Mouse (Mus musculus) hindbrain, embryonic 16.5 days (tissue): ENCODE data around the gene Vrk2. TPM values are rescaled to one million over a fixed set of nuclear protein-coding genes. Genes with fewer than 3 reads are reported as not detected.
A peak's percentile ranks its signal among the peaks of the same experiment; 100 is the strongest.

ENCODE experiments used
- ATAC-seq: fragments of 200-750 bp; cut with Nextera tagmentation; 2 replicates; pipeline ENCODE4 v1.8.0; 2017; ENCODE audit warnings: moderate TSS enrichment, moderate library complexity
- H3K27ac ChIP-seq: fragments of 300-500 bp; sonication (generic); 2 replicates; pipeline ENCODE4 v1.5.1; 2014; ENCODE audit warnings: low read depth, mild to moderate bottlenecking, control low read depth, low read length, moderate library complexity
- H3K27me3 ChIP-seq: fragments of 300-500 bp; sonication (generic); replicated peaks from 2 replicates; pipeline ENCODE4 v1.6.1; 2014; ENCODE audit warnings: low read length; ENCODE audit not compliant: control insufficient read depth, insufficient read depth
- H3K36me3 ChIP-seq: fragments of 300-500 bp; sonication (generic); 2 replicates; pipeline ENCODE4 v1.6.1; 2014; ENCODE audit warnings: mild to moderate bottlenecking, low read length, moderate library complexity, mixed read lengths; ENCODE audit not compliant: control insufficient read depth, insufficient read depth
- H3K4me1 ChIP-seq: fragments of 300-500 bp; sonication (generic); 2 replicates; pipeline ENCODE4 v1.6.1; 2014; ENCODE audit warnings: low read depth, low read length; ENCODE audit not compliant: control insufficient read depth, insufficient read depth
- H3K4me2 ChIP-seq: fragments of 300-500 bp; sonication (generic); 2 replicates; pipeline ENCODE4 v1.6.1; 2014; ENCODE audit warnings: mild to moderate bottlenecking, low read length, control low read depth, moderate library complexity
- H3K4me3 ChIP-seq: fragments of 300-500 bp; sonication (generic); 2 replicates; pipeline ENCODE4 v1.5.1; 2014; ENCODE audit warnings: mild to moderate bottlenecking, low read length, control low read depth, moderate library complexity
- H3K9ac ChIP-seq: fragments of 300-500 bp; sonication (generic); 2 replicates; pipeline ENCODE4 v1.6.1; 2014; ENCODE audit warnings: low read depth, mild to moderate bottlenecking, control low read depth, low read length, moderate library complexity
- H3K9me3 ChIP-seq: fragments of 300-500 bp; sonication (generic); 2 replicates; pipeline ENCODE4 v1.6.1; 2014; ENCODE audit warnings: mild to moderate bottlenecking, low read length, moderate library complexity; ENCODE audit not compliant: control insufficient read depth
- WGBS: fragments of 180-500 bp; shearing (Covaris S2); extraction: QIAGEN DNeasy Blood & Tissue Kit; methylation state at CpG from one replicate; pipeline ENCODE4 v1.1.7; 2014; 5-methylcytosine and 5-hydroxymethylcytosine counted together
- polyA plus RNA-seq: library from polyadenylated mRNA; unstranded; fragments of >200 nt; fragmentation: Nextera tagmentation; extraction: Ambion mirVana; gene quantifications from 2 replicates; pipeline ENCODE4 v1.2.1, GENCODE M21; 2015

Vrk2 gene
- polyA plus RNA-seq, 1 experiment from 2014 or later = 3.5 TPM

GRCm38 (mm10) chr11:26586367-26587183, 7.2 kb downstream of the Vrk2 start:
- 68% methylated on average over 6 of the region's 6 CpGs for WGBS
- Histone ChIP-seq H3K4me1 (no peaks in the 10 kb centered on the region), H3K9ac (no peak overlapping the region), H3K27ac (no peak overlapping the region), H3K36me3 (no peaks in the 10 kb centered on the region), H3K9me3 (no peaks in the 10 kb centered on the region), H3K4me2 (no peak overlapping the region), H3K4me3 (no peak overlapping the region), H3K27me3 (no peaks in the 10 kb centered on the region)
- peak; percentile 88 for ATAC-seq

GRCm38 (mm10) chr11:26585409-26586366, 8.1 kb downstream of the Vrk2 start:
- no peak overlapping the region for H3K4me3 ChIP-seq
- no peak overlapping the region for H3K9ac ChIP-seq
- H3K27me3 ChIP-seq = no peaks in the 10 kb centered on the region
- no peaks in the 10 kb centered on the region for H3K9me3 ChIP-seq
- no peaks in the 10 kb centered on the region for H3K4me1 ChIP-seq
- no peak overlapping the region for H3K4me2 ChIP-seq
- WGBS = 64% methylated on average over 17 of the region's 17 CpGs
- no peak for ATAC-seq
- no peaks in the 10 kb centered on the region for H3K36me3 ChIP-seq
- H3K27ac ChIP-seq = no peak overlapping the region

GRCm38 (mm10) chr11:26551551-26551950, 42.2 kb downstream of the Vrk2 start:
- H3K4me3 ChIP-seq = no peak overlapping the region
- no peak overlapping the region for H3K27ac ChIP-seq
- no peaks in the 10 kb centered on the region for H3K4me1 ChIP-seq
- 95% methylated on average over 3 of the region's 3 CpGs for WGBS
- H3K36me3 ChIP-seq = no peaks in the 10 kb centered on the region
- H3K27me3 ChIP-seq = no peaks in the 10 kb centered on the region
- H3K4me2 ChIP-seq = no peak overlapping the region
- no peak overlapping the region for H3K9ac ChIP-seq
- H3K9me3 ChIP-seq = peaks cover 2% of the 10 kb centered on the region; the same call in 1 of the 2 replicates
- ATAC-seq = no peak

- 97% methylated on average over 5 of the region's 5 CpGs for WGBS
- Histone ChIP-seq H3K27ac (no peak overlapping the region), H3K27me3 (no peaks in the 10 kb centered on the region), H3K4me1 (no peaks in the 10 kb centered on the region), H3K36me3 (no peaks in the 10 kb centered on the region), H3K9ac (no peak overlapping the region), H3K4me2 (no peak overlapping the region), H3K4me3 (no peak overlapping the region), H3K9me3 (no peaks in the 10 kb centered on the region)
- ATAC-seq = no peak
Observed at GRCm38 (mm10) chr11:26537816-26538215, 56.0 kb downstream of the Vrk2 start.

GRCm38 (mm10) chr11:26533828-26534119, 60.0 kb downstream of the Vrk2 start:
- Histone ChIP-seq H3K27ac (no peak overlapping the region), H3K9me3 (no peaks in the 10 kb centered on the region), H3K36me3 (no peaks in the 10 kb centered on the region), H3K27me3 (no peaks in the 10 kb centered on the region), H3K4me1 (no peaks in the 10 kb centered on the region), H3K9ac (no peak overlapping the region), H3K4me2 (no peak overlapping the region), H3K4me3 (no peak overlapping the region)
- ATAC-seq = no peak

GRCm38 (mm10) chr11:26532994-26533827, 60.6 kb downstream of the Vrk2 start:
- ATAC-seq = no peak
- Histone ChIP-seq H3K4me3 (no peak overlapping the region), H3K9me3 (no peaks in the 10 kb centered on the region), H3K27me3 (no peaks in the 10 kb centered on the region), H3K27ac (no peak overlapping the region), H3K4me2 (no peak overlapping the region), H3K4me1 (no peaks in the 10 kb centered on the region), H3K9ac (no peak overlapping the region), H3K36me3 (no peaks in the 10 kb centered on the region)
- WGBS = 86% methylated on average over 5 of the region's 5 CpGs

GRCm38 (mm10) chr11:26526861-26527260, 66.9 kb downstream of the Vrk2 start:
- no peak for ATAC-seq
- Histone ChIP-seq H3K36me3 (no peaks in the 10 kb centered on the region), H3K4me3 (no peak overlapping the region), H3K9me3 (no peaks in the 10 kb centered on the region), H3K4me1 (no peaks in the 10 kb centered on the region), H3K9ac (no peak overlapping the region), H3K27me3 (no peaks in the 10 kb centered on the region), H3K4me2 (no peak overlapping the region), H3K27ac (no peak overlapping the region)
- WGBS = 95% methylated on average over 2 of the region's 2 CpGs

GRCm38 (mm10) chr11:26518991-26519390, 74.8 kb downstream of the Vrk2 start:
- H3K9me3 ChIP-seq = no peaks in the 10 kb centered on the region
- WGBS = 91% methylated on average over 3 of the region's 3 CpGs
- ATAC-seq = no peak
- H3K27ac ChIP-seq = no peak overlapping the region
- H3K27me3 ChIP-seq = no peaks in the 10 kb centered on the region
- H3K36me3 ChIP-seq = no peaks in the 10 kb centered on the region
- H3K4me1 ChIP-seq = no peaks in the 10 kb centered on the region
- H3K4me3 ChIP-seq = no peak overlapping the region
- H3K4me2 ChIP-seq = no peak overlapping the region
- no peak overlapping the region for H3K9ac ChIP-seq

GRCm38 (mm10) chr11:26516086-26516485, 77.7 kb downstream of the Vrk2 start:
- H3K4me1 ChIP-seq = no peaks in the 10 kb centered on the region
- H3K4me3 ChIP-seq = no peak overlapping the region
- no peak overlapping the region for H3K27ac ChIP-seq
- H3K36me3 ChIP-seq = no peaks in the 10 kb centered on the region
- 67% methylated on average over 2 of the region's 2 CpGs for WGBS
- no peaks in the 10 kb centered on the region for H3K9me3 ChIP-seq
- no peak overlapping the region for H3K9ac ChIP-seq
- ATAC-seq = no peak
- H3K4me2 ChIP-seq = no peak overlapping the region
- H3K27me3 ChIP-seq = no peaks in the 10 kb centered on the region
